Mouse (Mus musculus) left cerebral cortex, postnatal 14 days (tissue): ENCODE data around the gene Cfap65. TPM values are rescaled to one million over a fixed set of nuclear protein-coding genes. Genes with fewer than 3 reads are reported as not detected.

Experiments used
- DNase-seq, 2 experiments: peaks; one replicate each; pipeline ENCODE4 v3.0.0; 2021 to 2022; ENCODE audit warnings: low spot score in 2 of 2, mixed read lengths in 1 of 2
- intact Hi-C: fragments of 180-260 bp; cut with DNase I; formaldehyde crosslinking; loops from one replicate; pipeline ENCODE4 v1.15.1; 2025
- long read RNA-seq, 2 experiments: library from polyadenylated mRNA; stranded (forward); transcript quantifications; one replicate each; pipeline ENCODE4 v2.0.0; 2021
- total RNA-seq, 2 experiments: library from RNA; stranded (reverse); gene quantifications; 2 replicates each; pipeline ENCODE4 v1.2.3; 2021

The Cfap65 gene
- total RNA-seq: 1 to 10 TPM; 1.9 TPM
- long read RNA-seq, experiment 1, partial matches to known transcripts: 0 of 1 reads
- long read RNA-seq, experiment 1, other reads (novel, unspliced or antisense): 1 of 1 reads
- long read RNA-seq, experiment 2, partial matches to known transcripts: 1 of 3 reads
- long read RNA-seq, experiment 2, other reads (novel, unspliced or antisense): 2 of 3 reads

GRCm38 (mm10) chr1:74935402-74935801 is at the start of gene Cfap65:
Gene Cfap65, minus strand, starts transcription at chr1:74935599.
- intact Hi-C loops: no loop called here
- DNase-seq: peak; percentile 59 to 83

DNA sequence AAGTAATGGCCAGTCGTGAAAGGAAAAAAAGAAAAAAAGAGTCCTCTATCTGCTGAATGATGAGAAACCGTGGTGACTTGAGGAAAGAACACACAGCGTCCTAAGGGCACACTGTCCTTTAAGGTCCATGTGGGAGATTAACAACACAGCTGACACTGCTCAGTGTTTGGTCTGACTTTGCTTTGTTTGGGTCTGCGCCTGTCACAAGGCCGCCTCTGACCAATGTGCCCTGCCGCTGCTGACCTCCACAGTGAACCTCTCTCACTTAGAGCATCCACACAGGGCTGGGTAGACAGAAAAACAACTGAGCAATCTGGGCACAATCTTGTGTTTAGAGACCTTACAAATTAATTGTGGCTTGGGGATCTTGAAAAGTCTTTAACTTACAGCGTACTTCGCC is 41.6 kb upstream of the Cfap65 start:
- intact Hi-C loops: no loop called here
- no peak for DNase-seq

DNA sequence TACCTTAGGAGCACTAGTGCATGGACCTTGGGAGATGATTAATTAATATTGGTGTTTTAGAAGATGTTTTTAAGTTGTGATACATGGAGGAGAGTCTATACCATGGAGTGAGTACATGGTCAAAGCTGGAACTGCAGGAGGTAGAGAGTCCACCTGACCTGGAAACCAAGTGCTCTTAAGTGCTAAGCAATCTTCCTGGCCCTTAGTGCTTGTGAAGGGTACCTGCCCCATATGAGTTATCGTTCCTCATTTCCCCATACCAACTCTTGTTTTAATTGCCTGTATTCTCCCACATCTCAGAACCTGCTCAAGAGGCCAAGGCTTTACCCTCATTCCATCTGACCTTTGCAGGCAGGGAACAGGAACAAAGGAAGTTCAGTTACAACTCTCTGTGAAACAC is 40.5 kb upstream of the Cfap65 start:
- DNase-seq: no peak
- intact Hi-C loops: no loop called here

DNA sequence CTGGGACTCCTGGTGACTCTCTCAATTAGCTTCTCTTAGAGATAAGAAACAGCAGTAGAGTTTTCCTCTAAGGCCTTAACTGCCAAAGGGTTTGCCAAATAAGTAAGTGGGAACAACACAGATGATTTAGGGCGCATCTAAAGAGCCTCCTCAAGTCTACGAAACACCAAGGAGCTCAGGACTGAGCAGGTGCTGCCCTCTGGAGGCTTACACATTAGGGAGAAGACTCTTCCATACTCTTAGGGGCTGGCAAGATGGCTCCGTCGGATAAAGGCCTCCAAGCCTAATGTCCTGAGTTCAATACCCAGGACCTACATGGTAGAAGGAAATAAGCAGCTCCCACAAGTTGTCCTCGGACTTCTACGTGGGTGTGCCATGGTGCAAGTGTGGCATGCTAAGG is 38.2 kb upstream of the Cfap65 start:
- no peak for DNase-seq
- intact Hi-C loops: no loop called here

DNA sequence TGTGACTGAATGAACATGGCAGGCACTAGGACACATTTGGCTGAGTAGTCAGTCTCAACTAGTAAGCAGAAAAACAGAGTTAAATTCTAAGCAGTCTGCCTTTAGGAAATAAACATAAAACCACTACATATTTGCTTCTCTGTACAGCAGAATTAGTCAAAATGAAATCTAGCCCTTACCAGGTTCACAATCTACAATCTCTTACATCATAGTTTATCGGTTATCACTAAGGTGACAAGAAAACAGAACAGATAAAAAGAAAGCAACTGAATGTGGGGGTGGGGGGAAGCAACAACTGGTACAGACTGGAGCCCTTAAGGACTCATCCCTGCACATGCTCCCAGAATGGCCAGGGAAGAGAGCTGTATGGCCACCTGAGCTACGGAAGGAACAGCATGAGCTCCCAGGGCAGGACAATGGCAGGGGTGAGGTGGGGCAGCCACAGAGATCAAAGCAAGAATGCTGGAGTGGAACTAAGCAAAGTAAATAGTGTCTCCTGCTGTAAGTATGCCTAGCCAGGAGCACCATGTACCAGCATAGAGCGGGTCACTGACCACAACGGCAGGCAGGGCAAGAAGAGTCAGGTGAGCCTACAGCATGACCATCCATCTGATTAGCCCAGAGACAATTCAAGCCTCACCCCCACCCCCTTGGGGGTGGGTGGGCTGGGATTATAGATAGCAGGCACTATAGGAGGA is 36.1 kb upstream of the Cfap65 start:
- no peak for DNase-seq
- intact Hi-C loops: no loop called here

GRCm38 (mm10) chr1:74967962-74968580 is 32.7 kb upstream of the Cfap65 start:
- intact Hi-C loops: no loop called here
- no peak for DNase-seq

- intact Hi-C loops: loop anchor here (2.0 kb wide), 1 partner anchor 52 kb away; no protein-coding TSS in a partner anchor
- peak; percentile 73 to 75 for DNase-seq
These were observed 29.3 kb upstream of the Cfap65 start for GRCm38 (mm10) chr1:74964494-74965215.

GRCm38 (mm10) chr1:74962853-74963227 is 27.4 kb upstream of the Cfap65 start:
- DNase-seq: no peak
- intact Hi-C loops: no loop called here

DNA sequence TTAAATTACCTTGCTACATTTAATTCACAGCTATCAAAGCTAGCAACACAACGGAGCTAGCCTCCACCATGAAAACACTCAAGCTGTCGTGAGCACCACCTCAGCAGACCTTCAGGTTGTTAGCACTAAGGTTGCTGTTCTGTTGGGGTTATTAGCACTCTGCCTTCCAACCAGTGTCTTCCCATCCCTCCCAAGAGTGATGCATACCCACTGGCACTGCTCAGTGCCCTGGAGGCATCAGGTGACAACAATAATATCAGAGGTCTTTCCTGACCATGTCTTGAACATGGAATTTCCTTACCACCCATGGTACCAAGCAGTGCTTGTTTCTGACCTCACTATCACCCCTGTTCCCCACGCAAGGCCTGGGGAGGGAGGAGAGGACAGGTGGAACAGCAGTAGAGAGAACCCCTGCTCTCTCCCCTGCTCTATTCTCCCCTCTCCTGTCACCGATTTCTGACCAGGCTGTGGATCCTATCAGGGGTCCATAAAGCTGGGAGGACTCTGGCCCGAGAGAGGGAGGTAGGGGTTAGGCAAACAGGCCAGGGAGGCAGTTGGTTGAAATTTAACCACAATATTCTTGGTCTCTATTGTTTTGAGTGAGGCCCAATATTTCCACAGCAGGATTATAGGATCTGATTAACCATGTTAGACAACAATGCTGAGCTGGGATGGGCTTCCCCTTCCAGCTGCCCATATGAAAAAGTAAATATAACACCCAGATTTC is 26.9 kb upstream of the Cfap65 start:
- intact Hi-C loops: no loop called here
- no peak for DNase-seq

DNA sequence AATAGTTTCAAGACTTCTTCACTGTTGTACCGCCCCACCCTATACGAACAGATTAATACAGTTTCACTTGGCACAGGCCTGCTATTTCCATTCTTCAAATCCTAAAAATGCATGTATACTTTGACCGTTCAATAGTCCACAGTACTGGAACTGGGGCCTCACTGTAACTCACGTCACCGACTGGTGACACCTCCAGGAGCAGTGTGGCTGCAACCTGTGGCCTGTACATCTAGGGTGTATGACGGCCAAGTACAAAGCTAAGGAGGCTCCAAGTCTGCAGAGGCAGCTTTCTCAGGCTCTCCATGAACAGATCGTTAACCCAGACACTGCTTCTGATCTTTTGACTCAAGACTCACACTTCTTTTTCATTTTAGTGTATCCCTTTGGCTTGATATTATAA is 26.3 kb upstream of the Cfap65 start:
- no peak for DNase-seq
- intact Hi-C loops: no loop called here

- intact Hi-C loops: no loop called here
- no peak for DNase-seq
These were observed 24.7 kb upstream of the Cfap65 start for GRCm38 (mm10) chr1:74960059-74960458.

GRCm38 (mm10) chr1:74951556-74952210 is 16.3 kb upstream of the Cfap65 start, which contains the start of gene Ihh:
Gene Ihh, minus strand, starts transcription at chr1:74951672.
- intact Hi-C loops: no loop called here
- no peak for DNase-seq

- no peak for DNase-seq
- intact Hi-C loops: no loop called here
These were observed 15.4 kb upstream of the Cfap65 start for GRCm38 (mm10) chr1:74950576-74951490.

DNA sequence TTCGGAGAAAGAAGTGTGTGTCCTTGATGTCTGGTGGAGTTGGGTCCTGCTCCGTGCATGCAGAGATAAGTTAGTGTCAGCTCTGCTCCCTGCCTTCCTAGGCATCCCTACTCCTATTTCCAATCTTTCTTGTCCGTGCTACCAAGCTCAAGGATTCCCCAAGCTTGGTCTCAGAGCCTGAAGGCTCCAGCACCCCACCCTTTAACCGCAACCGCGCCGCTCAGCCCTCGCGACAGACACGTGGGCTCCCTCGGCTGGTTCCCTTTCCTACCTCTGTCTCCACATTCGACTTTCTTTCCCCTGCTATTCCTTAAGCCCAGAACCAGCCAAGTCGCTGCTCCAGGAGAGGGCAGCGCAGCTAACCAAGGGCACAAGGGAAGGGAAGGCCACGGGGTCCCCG is 14.7 kb upstream of the Cfap65 start:
- no peak for DNase-seq
- intact Hi-C loops: no loop called here

DNA sequence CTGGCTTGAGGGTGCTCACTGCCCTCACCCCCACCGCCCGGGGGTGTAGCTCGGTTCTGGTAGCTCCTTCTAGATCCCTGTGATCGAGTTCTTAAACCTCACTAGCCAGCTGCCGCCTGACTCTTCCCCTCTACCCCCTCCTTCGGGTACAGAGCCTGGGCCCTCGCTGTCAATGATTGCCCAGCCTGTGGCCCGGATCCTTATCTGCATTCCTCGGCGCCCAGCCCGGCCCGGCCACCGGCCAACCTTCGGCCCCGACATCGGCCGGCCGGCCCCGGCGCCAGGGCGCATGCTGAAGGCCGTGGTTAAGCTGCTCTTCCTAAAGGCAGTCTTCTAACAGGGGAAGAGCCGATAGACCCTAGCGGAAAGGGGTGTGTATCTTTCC is 14.3 kb upstream of the Cfap65 start:
- intact Hi-C loops: loop anchor here (5.0 kb wide), 1 partner anchor 68 kb away; no protein-coding TSS in a partner anchor
- DNase-seq: no peak

- intact Hi-C loops: loop anchor here (5.0 kb wide), 1 partner anchor 68 kb away; no protein-coding TSS in a partner anchor
- DNase-seq: peak; percentile 25 to 66
These were observed 13.6 kb upstream of the Cfap65 start for GRCm38 (mm10) chr1:74948784-74949665.
